Mouse (Mus musculus): ENCODE measurements at regions not wholly inside any gene's neighbourhood (a gene's known extent, or its start where the extent isn't known, plus 50 kb on each side); places are given as distances from the start of the nearest gene placed in this dataset.

GRCm38 (mm10) chr10:27698305-27698704, 78.7 kb upstream of the Lama2 start:
- TF ChIP-seq CTCF (conservative IDR thresholded peaks at IDR 0.05; ENCODE audit: insufficient read depth, insufficient read length, low read depth, low read length) = no peak
- TF ChIP-seq POLR2A (IDR thresholded peaks at IDR 0.05; ENCODE audit: low read depth, low read length) = no peak

Measured in kidney, adult 2 months (tissue).